Mouse (Mus musculus) myocyte (in vitro differentiated cells): ENCODE measurements around the gene Igdcc3. TPM values are rescaled to one million over a fixed set of nuclear protein-coding genes. Genes with fewer than 3 reads are reported as not detected.

ENCODE experiments used
- H3K27me3 ChIP-seq: one replicate; pipeline ENCODE4 v1.6.1; 2011; ENCODE audit not compliant: control insufficient read depth, insufficient read depth, insufficient read length
- H3K36me3 ChIP-seq: one replicate; pipeline ENCODE4 v1.6.1; 2011; ENCODE audit not compliant: control insufficient read depth, insufficient read depth
- H3K4me2 ChIP-seq: one replicate; pipeline ENCODE4 v1.6.1; 2011; ENCODE audit warnings: low read depth, control low read depth
- H3K4me3 ChIP-seq: one replicate; pipeline ENCODE4 v1.5.1; 2011; ENCODE audit warnings: mild to moderate bottlenecking, control low read depth, moderate library complexity
- H3K79me2 ChIP-seq: one replicate; pipeline ENCODE4 v1.6.1; 2011; ENCODE audit not compliant: control insufficient read depth, insufficient read depth
- H3ac ChIP-seq: one replicate; pipeline ENCODE4 v1.6.1; 2011; ENCODE audit not compliant: control insufficient read depth, insufficient read length
- CEBPB ChIP-seq: IDR thresholded peaks from 2 replicates; pipeline ENCODE4 v1.6.1; 2011; ENCODE audit warnings: mild to moderate bottlenecking, moderate library complexity; ENCODE audit not compliant: poor library complexity, insufficient read depth, severe bottlenecking
- E2F4 ChIP-seq: IDR thresholded peaks from one replicate; pipeline ENCODE4 v1.6.1; 2011; ENCODE audit warnings: mild to moderate bottlenecking, control low read depth, moderate library complexity; ENCODE audit not compliant: insufficient read depth
- MAX ChIP-seq: IDR thresholded peaks from one replicate; pipeline ENCODE4 v1.6.1; 2011; ENCODE audit warnings: low read depth, mild to moderate bottlenecking, control low read depth
- MYOD1 ChIP-seq, 3 experiments: IDR thresholded peaks; one replicate each; pipeline ENCODE4 v1.6.1; 2011; ENCODE audit warnings: control low read depth in 2 of 3, low read depth in 2 of 3, mild to moderate bottlenecking in 2 of 3, moderate library complexity in 1 of 3; ENCODE audit not compliant: insufficient read length in 2 of 3, control insufficient read depth in 1 of 3
- MYOG ChIP-seq, 3 experiments: IDR thresholded peaks; one replicate each; pipeline ENCODE4 v1.6.1; 2011; ENCODE audit warnings: control low read depth in 2 of 3, low read depth in 2 of 3, mild to moderate bottlenecking in 2 of 3; ENCODE audit not compliant: insufficient read length in 2 of 3, control insufficient read depth in 1 of 3, insufficient read depth in 1 of 3
- POLR2A ChIP-seq: IDR thresholded peaks from one replicate; pipeline ENCODE4 v1.6.1; 2011; ENCODE audit warnings: low read depth, mild to moderate bottlenecking, control low read depth, moderate library complexity; ENCODE audit not compliant: insufficient read length
- POLR2AphosphoS2 ChIP-seq: IDR thresholded peaks from one replicate; pipeline ENCODE4 v1.6.1; 2011; ENCODE audit warnings: low read depth, control low read depth; ENCODE audit not compliant: insufficient read length
- REST ChIP-seq: IDR thresholded peaks from one replicate; pipeline ENCODE4 v1.6.1; 2011; ENCODE audit warnings: mild to moderate bottlenecking, control low read depth, moderate library complexity; ENCODE audit not compliant: insufficient read depth, insufficient read length
- SRF ChIP-seq: IDR thresholded peaks from one replicate; pipeline ENCODE4 v1.6.1; 2011; ENCODE audit warnings: low read depth; ENCODE audit not compliant: control insufficient read depth, insufficient read length
- TCF12 ChIP-seq: IDR thresholded peaks from one replicate; pipeline ENCODE4 v1.6.1; 2011; ENCODE audit warnings: mild to moderate bottlenecking, control low read depth; ENCODE audit not compliant: poor library complexity, insufficient read depth, severe bottlenecking
- TCF3 ChIP-seq: IDR thresholded peaks from one replicate; pipeline ENCODE4 v1.6.1; 2011; ENCODE audit warnings: low read depth, control low read depth; ENCODE audit not compliant: insufficient read length
- USF1 ChIP-seq: IDR thresholded peaks from one replicate; pipeline ENCODE4 v1.6.1; 2011; ENCODE audit warnings: low read depth, mild to moderate bottlenecking, control low read depth, moderate library complexity
- polyA plus RNA-seq: library from polyadenylated mRNA; unstranded; fragments of >200 nt; fragmentation: generic; extraction: Trizol; gene quantifications from one replicate; pipeline ENCODE4 v1.2.1, GENCODE M21; 2012; ENCODE audit warnings: missing spikeins

Gene Igdcc3
- polyA plus RNA-seq, 1 experiment = not detected

DNA sequence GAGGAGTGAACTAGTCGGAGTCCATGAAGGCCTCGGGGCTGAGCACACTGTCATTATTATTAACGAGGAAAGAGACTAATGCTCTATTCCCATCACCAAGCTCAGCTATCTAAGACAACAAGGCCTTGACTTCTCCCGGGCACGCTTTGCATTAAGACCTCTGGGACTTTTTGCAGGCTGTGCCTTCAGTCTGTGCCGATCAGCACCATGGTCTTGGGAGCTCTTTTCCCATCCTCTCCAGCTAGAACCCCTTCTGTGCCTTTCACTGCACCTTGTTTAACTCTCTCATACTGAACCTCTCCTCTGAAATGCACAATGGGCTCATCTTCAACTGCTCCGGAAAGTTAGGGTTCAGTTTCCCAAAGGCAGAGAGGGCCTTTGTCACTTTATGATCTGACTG lies 49.3 kb downstream of the Igdcc3 start:
- H3K36me3 ChIP-seq = no peaks in the 10 kb centered on the region
- no peaks in the 10 kb centered on the region for H3K79me2 ChIP-seq
- peaks cover 9% of the 10 kb centered on the region for H3K27me3 ChIP-seq
- TF ChIP-seq TCF12 (no peak), MAX (no peak), CEBPB (no peak), E2F4 (no peak), MYOG (IDR thresholded peaks at IDR 0.05; ENCODE audit: control insufficient read depth in 1 of 3, insufficient read depth in 1 of 3, insufficient read length in 2 of 3, low read depth in 2 of 3) (no peak), REST (no peak), SRF (no peak), POLR2A (no peak)
- H3K4me2 ChIP-seq = no peak overlapping the region
- no peak overlapping the region for H3ac ChIP-seq
- H3K4me3 ChIP-seq = no peak overlapping the region

GRCm38 (mm10) chr9:65191389-65191754 lies 50.4 kb downstream of the Igdcc3 start:
- H3K4me3 ChIP-seq = no peak overlapping the region
- no peak overlapping the region for H3ac ChIP-seq
- H3K79me2 ChIP-seq = no peaks in the 10 kb centered on the region
- H3K4me2 ChIP-seq = no peak overlapping the region
- no peaks in the 10 kb centered on the region for H3K27me3 ChIP-seq
- no peaks in the 10 kb centered on the region for H3K36me3 ChIP-seq
- no peak for TF ChIP-seq TCF12
- no peak for TF ChIP-seq USF1
- no peak for TF ChIP-seq TCF3
- no peak for TF ChIP-seq POLR2A
- no peak for TF ChIP-seq CEBPB
- no peak for TF ChIP-seq MYOG (IDR thresholded peaks at IDR 0.05; ENCODE audit: control insufficient read depth in 1 of 3, insufficient read depth in 1 of 3, insufficient read length in 2 of 3, low read depth in 2 of 3)
- TF ChIP-seq POLR2AphosphoS2 = no peak
- no peak for TF ChIP-seq REST

DNA sequence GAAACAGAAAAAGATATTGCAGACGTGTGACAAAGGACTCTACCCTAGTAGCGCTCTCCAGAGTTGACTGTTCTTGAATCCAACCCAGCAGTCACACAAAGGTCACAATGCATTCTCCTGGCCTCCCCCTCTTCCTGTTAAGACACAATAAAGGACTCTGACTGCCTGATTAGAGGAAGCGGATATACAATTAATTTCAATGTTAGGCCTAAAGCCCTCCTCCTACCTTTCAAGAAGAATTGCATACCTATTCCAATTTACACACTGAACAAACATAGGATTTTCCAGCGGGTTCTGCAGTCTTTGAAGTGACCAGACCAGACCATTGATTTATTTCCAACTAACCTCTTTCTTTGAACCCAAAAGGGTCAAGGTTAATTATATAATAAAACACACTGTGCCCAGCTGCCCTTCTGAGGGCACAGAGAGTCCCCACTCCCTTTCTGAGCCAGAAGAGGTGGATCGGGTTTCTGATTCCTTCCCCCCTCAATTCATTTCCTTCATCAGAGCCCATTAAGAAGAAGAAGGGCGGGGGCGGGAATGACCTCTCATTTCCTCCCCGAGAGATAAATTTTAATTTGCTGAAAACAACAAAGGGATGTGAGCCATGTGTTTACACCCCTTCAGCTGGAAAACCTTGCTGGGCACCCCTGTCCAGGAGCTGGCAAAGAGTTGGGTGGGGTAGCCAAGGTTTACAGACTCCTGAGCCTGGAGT lies 50.9 kb downstream of the Igdcc3 start:
- TF ChIP-seq TCF12 (no peak), POLR2A (no peak), POLR2AphosphoS2 (no peak), TCF3 (no peak), E2F4 (no peak)

DNA sequence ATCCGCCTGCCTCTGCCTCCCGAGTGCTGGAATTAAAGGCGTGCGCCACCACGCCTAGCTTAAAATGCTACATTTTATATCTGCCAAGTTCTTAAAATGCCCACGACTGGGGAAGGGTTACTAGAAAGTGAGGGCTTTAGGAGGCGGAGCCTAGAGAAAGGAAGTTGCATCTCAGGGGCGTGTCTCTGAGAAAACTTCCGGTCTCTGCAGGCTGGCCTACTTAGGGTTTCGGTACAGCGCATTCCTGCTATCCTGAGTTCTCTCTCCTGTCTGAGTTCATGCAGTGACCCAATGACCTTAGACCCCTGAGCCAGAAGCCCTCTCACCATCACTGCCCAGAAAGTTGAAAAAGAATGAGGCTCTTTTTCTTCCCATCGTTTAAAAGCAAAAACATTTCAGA lies 52.2 kb downstream of the Igdcc3 start:
- Histone ChIP-seq H3ac (no peak overlapping the region), H3K27me3 (no peaks in the 10 kb centered on the region), H3K36me3 (no peaks in the 10 kb centered on the region), H3K4me3 (no peak overlapping the region), H3K79me2 (no peaks in the 10 kb centered on the region), H3K4me2 (no peak overlapping the region)
- TF ChIP-seq MYOG (IDR thresholded peaks at IDR 0.05; ENCODE audit: control insufficient read depth in 1 of 3, insufficient read depth in 1 of 3, insufficient read length in 2 of 3, low read depth in 2 of 3) (no peak), POLR2AphosphoS2 (no peak), CEBPB (no peak), E2F4 (no peak), USF1 (no peak), SRF (no peak)

More for the DNA sequence above, 50.9 kb downstream of the Igdcc3 start:
- no peaks in the 10 kb centered on the region for H3K36me3 ChIP-seq
- no peaks in the 10 kb centered on the region for H3K27me3 ChIP-seq
- no peak overlapping the region for H3K4me2 ChIP-seq
- H3K79me2 ChIP-seq = no peaks in the 10 kb centered on the region
- H3K4me3 ChIP-seq = no peak overlapping the region
- no peak overlapping the region for H3ac ChIP-seq

GRCm38 (mm10) chr9:65195053-65195452 lies 54.1 kb downstream of the Igdcc3 start, which contains the start of gene Parp16:
Parp16 (plus strand) TSS chr9:65195353.
- TF ChIP-seq TCF12 (no peak), MAX (no peak), POLR2AphosphoS2 (no peak), TCF3 (no peak), SRF (no peak), E2F4 (no peak), POLR2A (no peak), USF1 (no peak), REST (no peak), CEBPB (no peak), MYOG (IDR thresholded peaks at IDR 0.05; ENCODE audit: control insufficient read depth in 1 of 3, insufficient read depth in 1 of 3, insufficient read length in 2 of 3, low read depth in 2 of 3) (no peak), MYOD1 (IDR thresholded peaks at IDR 0.05; ENCODE audit: control insufficient read depth in 1 of 3, insufficient read length in 2 of 3, low read depth in 2 of 3) (no peak)
- H3K4me2 ChIP-seq = peak within 1 kb of the TSS; percentile 58
- H3ac ChIP-seq = no peak within 1 kb of the TSS
- no peak within 1 kb of the TSS for H3K4me3 ChIP-seq
- H3K27me3 ChIP-seq = no peaks in the 10 kb centered on the region
- no peaks in the 10 kb centered on the region for H3K36me3 ChIP-seq
- H3K79me2 ChIP-seq = no peaks in the 10 kb centered on the region
